Mouse (Mus musculus) spleen, postnatal 4 days (tissue): ENCODE data around the gene G430095P16Rik.

ENCODE experiments used
- DNase-seq, 2 experiments: peaks; one replicate each; pipeline ENCODE4 v3.0.0; 2022; ENCODE audit warnings: low spot score in 2 of 2

The G430095P16Rik gene

GRCm38 (mm10) chr8:84702963-84703465, 19.8 kb upstream of the G430095P16Rik start:
- DNase-seq: peak in 1 of 2 experiments; percentile 35

DNA sequence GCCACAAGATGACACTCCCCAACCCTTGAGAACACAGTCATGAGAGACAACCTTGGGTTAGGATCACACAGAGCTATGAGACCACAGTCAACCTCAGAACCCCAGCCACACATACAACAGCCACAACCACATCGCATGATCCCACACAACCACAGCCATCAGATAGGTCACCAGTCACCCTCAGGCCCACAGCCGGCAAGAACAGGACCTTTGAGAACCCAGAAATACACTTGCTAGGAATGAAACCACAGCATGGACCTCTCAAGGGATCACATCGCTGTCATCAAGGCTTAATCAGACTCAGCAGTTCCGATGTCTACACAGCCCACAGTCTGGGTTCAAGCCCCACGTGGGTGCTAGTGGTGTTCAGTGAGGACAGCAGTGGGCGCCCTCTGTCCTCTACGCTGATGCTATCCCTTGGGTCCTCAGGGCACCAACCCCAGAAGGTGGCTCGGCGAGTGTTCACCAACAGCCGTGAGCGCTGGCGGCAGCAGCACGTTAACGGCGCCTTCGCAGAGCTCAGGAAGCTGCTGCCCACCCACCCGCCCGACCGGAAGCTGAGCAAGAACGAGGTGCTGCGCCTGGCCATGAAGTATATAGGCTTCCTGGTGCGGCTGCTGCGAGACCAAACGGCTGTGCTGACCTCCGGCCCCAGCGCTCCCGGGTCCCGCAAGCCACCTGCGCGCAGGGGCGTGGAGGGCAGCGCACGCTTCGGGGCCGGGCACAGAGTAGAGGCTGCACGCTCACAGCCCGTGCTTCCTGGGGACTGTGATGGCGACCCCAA, 19.1 kb upstream of the G430095P16Rik start:
- peak; percentile 54 to 83 for DNase-seq

DNA sequence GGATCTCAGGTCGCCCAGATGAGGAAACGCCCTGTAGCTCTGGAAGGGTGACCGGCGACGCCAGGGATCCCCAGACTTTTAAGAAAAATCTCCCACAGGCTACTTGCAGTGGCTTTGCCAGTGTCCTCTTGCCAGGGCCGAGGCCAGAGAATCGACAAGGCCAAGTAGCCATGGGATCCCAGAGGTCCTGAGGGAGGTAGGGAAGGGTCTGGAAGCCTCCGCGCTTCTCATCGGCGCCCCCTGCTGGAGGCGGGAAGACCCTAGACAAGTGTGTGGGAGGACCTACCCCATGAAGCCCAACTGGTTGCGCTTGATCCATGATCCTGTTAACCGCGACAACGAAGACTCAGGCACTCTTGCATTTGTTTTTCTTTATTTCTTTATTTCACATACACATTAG, 18.5 kb upstream of the G430095P16Rik start:
- DNase-seq: peak; percentile 86 to 96

DNA sequence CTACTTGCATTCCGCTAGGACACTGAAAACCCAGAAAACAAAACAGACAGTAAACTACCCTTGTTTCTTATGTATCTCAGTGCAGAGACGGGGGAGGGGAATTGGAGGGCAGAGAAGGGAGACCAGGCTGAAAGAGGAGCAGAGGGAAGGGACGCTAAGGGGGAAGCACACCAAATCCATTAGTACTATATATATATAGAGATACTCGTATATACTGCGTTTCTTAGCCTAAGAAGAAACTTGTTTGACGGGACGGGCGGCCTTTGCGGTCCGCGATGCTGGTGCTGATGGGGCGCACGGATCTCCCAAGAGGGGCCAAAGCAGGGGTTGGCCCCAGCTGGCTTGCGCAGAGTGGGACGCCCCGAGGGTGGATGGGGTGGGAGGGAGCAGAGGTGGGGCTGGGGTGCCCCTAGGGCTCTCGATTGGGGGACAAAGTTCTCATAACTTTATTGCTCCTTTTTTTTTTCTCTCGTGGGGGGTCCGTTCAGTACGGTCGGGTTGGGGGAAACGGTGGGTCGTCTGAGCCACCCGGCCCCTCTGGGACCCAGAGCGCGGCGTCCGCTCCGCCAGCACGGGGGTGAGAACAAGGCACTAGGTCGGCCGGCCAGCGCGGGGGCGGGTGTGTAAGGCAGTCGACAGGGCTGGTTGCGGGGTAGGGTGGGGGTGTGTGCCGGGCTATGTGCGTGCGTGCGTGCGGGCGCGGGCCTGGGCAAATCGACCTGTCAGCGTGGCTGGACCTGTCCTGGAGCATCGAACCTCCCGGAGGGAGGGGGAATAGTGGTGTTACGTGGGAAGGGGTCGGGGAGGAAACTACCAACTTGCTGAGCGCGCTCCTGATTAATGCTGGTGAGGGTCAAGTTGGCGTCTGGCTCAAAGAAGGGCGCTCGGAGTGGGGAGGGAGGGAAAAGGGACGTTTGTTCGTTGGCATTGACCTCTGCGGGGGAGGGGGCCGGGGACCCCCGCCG, 17.7 kb upstream of the G430095P16Rik start:
- peak; percentile 79 to 90 for DNase-seq

- DNase-seq: no peak
Measured at GRCm38 (mm10) chr8:84705960-84706359, 16.8 kb upstream of the G430095P16Rik start.

GRCm38 (mm10) chr8:84706610-84707266, 16.1 kb upstream of the G430095P16Rik start:
- peak; percentile 56 to 80 for DNase-seq

DNA sequence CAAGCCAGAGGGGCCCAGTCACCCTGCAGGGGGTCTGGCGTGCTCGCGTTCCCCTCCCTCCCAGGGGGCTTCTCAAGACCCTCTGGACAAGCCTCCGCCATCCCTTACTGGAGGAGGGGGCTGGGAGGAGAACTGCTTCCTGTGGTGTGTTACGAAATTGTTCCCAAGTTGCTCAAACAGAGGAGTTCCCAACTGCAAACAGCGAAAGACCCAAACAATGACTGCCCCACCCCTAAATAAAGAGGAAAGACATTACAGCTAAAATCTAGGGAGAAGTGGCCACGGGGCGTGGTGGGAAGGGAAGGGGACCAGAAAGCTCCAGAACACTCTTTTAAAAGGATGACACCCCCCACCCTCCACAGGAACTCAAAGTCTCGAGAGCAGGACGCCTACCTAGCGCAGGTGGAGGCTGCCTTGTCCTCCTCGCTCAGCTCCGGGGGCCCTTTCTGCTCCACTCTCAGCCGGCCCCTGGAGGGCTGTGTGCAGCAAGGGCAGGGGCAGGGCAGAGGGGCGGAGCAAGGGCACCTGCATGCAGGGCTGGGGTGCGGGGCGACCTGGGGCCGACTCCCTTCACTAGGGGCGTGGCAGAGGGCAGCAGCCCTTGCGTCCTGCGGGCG, 15.4 kb upstream of the G430095P16Rik start:
- peak; percentile 84 to 90 for DNase-seq

DNA sequence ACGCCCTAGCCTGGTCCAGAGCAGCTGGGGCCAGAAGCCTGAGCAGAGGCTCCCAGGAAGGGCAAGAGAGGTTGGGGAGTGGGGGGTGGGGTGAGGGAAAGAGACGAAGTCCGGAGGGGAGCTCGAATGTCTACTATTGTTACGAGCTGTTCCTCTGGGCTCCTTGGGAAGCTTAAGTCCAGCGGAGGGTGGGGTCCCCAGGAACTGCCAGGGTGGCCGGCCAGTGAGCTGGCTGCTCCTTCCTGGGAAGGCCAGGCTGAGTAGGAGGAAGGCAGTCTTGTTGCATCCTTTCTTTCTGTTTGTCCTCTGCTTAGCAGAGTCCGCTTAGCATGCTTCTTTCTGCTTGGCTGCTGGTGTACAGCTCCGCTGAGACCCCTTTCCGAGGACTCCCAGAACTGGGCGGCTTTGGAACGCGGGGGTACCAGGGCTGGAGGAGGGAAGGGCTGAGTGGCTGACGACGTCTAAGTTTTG, 14.7 kb upstream of the G430095P16Rik start:
- DNase-seq: peak in 1 of 2 experiments; percentile 74

DNA sequence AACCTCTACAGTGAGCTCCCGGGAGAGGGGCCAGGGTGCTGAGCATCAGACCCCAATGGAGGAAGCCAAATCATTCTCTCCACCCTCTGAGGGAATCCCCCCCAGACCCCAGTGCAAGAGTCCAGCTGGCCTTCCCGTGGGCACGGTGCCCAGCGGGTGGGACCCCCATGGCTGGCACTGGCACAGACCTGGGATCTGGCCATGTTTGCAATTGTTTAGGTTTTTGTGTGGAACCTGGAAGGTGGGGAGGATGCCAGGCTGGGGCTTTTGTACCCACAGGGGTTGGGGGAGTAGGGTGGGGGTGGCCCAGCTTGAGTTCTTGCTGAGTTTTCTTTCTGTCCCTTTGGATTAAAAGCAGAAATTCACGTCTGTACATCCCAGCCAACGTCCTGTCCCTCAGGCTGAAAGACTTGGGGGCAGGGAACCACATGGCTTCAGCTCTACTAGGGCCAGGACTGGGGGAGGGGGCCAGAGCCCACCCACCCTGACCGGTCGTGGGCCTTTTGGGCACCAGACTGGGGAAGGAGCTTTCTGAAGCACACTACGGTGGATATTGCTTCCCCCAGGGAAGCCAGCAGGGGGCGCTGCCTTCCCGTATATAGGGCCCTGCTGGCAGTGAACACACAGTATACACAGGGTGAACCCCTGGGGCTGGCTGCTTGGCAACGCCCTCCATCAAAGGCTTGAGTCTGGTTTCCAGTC, 13.9 kb upstream of the G430095P16Rik start:
- DNase-seq: peak; percentile 91 to 96

DNA sequence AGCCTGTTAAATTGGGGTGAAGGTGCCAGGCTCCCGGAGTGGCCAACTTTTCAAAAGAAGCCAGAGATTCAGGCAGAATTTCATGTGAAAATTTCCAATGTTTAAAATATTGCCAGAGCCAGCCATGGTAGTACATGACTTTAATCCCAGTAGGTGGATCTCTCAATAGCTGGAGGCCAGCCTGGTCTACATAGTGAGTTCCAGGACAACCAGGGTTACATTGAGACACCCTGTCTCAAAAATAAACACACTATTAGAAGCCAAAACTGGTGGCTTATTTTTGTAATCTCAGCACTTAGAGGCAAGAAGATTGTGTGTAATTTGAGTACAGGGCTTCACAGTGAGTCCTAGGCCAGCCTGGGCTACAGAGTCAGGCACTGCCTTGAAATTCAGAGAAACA, 12.9 kb upstream of the G430095P16Rik start:
- no peak for DNase-seq

DNA sequence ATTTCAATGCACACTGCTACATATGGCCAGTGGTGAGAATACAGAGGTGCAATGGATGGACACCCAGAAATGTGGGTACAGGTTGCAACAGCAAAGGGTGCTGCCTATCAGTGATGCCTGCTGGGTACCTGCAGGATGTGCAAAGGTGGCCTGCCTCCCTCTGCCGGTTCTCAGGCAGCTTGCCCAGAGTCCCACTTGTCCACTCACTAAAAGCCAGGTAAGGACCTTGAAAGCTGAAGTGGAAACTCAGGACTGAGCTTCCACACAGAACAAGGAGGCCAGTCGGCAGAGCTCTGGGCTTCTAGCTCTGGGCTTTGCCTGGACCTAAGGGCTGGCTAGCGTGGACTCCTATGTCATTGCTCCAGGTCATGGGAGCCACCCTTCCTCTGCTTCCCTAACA, 11.5 kb upstream of the G430095P16Rik start:
- DNase-seq: no peak

DNA sequence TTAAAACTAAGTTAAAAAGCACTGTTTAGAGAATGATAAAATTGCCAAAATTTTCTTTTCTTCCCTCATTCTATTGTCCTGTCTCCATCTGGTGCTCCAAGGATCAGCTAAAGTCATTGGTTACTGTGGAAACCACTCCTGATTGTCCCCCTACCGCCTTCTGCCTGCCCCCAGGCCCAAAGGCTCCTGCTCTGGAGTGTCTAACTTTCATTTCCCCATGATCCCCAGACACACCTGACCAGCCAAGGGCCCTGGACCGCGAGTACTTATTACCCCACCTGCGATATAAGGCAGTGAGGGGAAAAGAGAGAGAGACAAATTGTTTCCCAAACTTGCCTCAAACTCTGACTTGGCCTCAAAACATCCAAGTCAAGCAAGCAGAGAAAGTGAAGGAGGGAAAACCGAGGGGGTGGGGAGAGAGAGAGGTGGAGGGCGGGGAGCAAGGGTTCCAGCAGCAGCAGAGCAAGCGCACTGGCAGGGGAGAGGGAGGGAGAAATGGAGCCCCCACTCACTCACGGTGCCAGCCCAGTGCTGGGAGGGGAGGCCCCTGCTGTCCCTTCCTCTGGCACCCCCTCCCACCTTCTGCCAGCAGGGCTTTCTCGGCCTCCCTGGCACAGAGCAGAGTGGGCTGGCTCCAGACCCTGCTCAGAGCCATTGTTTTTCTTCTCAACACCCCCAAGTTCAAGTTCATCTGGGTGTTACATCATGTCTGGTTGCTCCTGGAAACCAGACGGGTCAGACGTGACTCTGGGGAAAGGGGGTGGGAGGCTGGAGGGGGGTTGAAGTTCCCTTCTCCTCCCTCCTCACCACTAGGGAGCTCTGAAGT, 10.7 kb upstream of the G430095P16Rik start:
- DNase-seq: no peak

DNA sequence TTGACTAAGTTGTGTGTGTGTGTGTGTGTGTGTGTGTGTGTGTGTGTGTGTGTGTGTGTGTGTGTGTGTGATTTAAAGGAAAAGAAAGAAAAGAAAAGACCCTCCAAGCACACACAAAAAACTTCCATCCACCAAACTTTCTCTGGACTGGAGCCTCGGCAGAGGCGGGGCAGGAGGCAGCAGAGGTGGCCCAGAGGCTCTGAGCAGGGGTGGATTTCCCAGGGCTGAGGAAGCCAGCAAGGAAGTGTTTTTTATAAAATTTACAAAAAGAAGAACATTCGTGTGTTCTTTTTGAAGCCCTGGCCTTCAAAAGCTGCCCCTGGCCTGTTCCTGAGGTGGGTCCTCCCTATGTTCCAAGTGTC, 10.1 kb upstream of the G430095P16Rik start:
- DNase-seq: no peak

- DNase-seq: no peak
Measured at GRCm38 (mm10) chr8:84713381-84713780, 9.4 kb upstream of the G430095P16Rik start.

- no peak for DNase-seq
Measured at GRCm38 (mm10) chr8:84714161-84714560, 8.6 kb upstream of the G430095P16Rik start.

DNA sequence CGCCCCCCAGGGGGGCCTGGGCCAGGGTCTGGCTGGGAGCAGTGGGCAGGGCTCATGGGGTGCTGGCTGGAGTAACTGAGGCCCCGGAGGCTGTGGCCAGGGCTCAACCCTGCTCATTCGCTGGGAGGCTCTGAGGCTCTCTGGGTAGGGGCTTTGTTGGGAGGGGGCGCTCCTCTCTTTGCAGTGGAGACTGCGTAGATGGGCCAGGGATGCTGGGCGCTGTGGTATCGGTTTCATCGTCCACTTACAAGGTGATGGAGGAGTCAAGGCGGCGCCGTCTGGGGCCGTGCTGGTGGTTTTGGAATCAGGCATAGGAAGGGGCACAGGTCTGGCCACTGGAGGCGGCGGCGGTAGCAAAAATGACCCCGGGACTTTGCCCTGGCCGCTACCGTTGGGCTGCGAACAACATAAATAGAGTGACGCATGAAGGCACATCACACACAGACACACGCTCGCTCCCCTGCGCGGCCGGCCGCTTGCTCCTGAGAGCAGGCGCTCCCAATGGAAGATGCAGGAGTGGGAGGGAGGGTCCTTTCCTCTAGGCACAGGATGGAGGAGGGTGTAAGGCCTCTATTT, 6.8 kb upstream of the G430095P16Rik start:
- DNase-seq: no peak

- DNase-seq: no peak
Measured at GRCm38 (mm10) chr8:84716790-84717189, 6.0 kb upstream of the G430095P16Rik start.

DNA sequence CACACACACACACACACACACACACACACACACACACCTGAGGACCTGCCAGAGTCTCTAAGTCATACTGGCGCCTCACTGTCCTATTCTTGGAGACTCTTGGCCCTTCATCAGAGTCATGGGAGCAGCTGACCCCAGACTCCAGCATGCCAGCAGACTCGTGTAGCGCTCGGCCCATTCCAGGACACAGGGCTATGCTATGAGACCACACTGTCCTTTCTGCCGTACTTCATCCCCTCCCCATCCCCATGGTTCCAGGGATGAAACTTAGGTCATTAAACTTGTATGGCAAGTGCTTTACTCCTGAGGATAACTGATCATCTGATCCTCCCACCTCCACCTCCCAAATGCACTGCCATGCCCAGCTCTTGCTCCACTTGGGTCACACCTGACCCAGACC, 4.3 kb upstream of the G430095P16Rik start:
- DNase-seq: no peak

DNA sequence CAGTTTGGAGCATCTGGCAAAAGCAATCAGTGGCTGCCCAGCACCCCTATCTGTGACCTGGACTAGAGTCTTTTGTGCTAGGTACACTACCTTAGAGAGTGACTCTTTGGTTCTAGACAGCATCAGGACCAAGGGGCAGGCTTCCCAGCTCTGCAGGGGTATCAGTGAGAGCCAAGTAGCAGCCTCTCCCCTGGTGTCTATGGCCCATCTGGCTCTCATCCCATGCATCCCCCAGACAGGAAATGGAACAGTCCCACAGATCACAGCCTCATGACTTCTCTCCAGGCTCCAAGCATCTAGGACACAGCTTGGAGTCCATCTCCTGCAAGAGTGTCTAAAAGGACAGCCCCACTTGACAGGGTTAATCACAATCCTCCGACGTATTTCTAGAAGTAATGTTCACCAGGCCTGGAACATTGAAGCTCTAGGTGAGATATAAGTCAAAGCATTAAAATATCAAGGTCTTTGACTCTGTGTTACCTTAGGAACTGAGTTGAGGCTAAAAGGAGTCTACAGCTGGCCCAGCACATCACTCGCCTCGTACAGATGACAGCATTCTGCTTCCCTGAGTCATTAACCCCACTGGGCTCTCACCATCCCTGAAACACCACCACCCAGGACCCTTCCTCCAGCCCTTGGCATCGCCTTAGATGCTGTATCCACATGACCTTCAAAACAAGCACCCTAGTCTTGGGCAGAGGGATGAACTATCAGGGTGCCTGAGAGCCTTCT, 3.7 kb upstream of the G430095P16Rik start:
- DNase-seq: no peak
